Mouse (Mus musculus) liver, embryonic 11.5 days (tissue): ENCODE measurements around the gene Slc38a2. TPM values are rescaled to one million over a fixed set of nuclear protein-coding genes. Genes with fewer than 3 reads are reported as not detected.

Experiments used
- ATAC-seq: fragments of 200-750 bp; cut with Nextera tagmentation; replicated peaks from 2 replicates; pipeline ENCODE4 v1.8.0; 2017; ENCODE audit warnings: moderate number of reproducible peaks, mild to moderate bottlenecking, moderate TSS enrichment, moderate library complexity; ENCODE audit not compliant: low FRiP score
- DNase-seq: peaks from one replicate; pipeline ENCODE4 v3.0.0-alpha.2; 2017; ENCODE audit warnings: low spot score
- H3K27ac ChIP-seq: fragments of 300-500 bp; sonication (generic); 2 replicates; pipeline ENCODE4 v1.5.1; 2014; ENCODE audit warnings: mild to moderate bottlenecking, low read depth, low read length, control low read depth
- H3K27me3 ChIP-seq: fragments of 300-500 bp; sonication (generic); replicated peaks from 2 replicates; pipeline ENCODE4 v1.6.1; 2014; ENCODE audit warnings: low read length, mixed read lengths; ENCODE audit not compliant: control insufficient read depth, insufficient read depth
- H3K36me3 ChIP-seq: fragments of 300-500 bp; sonication (generic); 2 replicates; pipeline ENCODE4 v1.6.1; 2014; ENCODE audit warnings: mild to moderate bottlenecking, low read length, moderate library complexity, mixed read lengths; ENCODE audit not compliant: control insufficient read depth, insufficient read depth
- H3K4me1 ChIP-seq: fragments of 300-500 bp; sonication (generic); replicated peaks from 2 replicates; pipeline ENCODE4 v1.6.1; 2014; ENCODE audit warnings: low read length, mixed read lengths; ENCODE audit not compliant: control insufficient read depth, insufficient read depth
- H3K4me2 ChIP-seq: fragments of 300-500 bp; sonication (generic); 2 replicates; pipeline ENCODE4 v1.6.1; 2014; ENCODE audit warnings: mild to moderate bottlenecking, control low read depth, moderate library complexity
- H3K4me3 ChIP-seq: fragments of 300-500 bp; sonication (generic); 2 replicates; pipeline ENCODE4 v1.5.1; 2014; ENCODE audit warnings: low read depth, low read length, control low read depth
- H3K9ac ChIP-seq: fragments of 300-500 bp; sonication (generic); 2 replicates; pipeline ENCODE4 v1.6.1; 2014; ENCODE audit warnings: low read depth, low read length, control low read depth
- H3K9me3 ChIP-seq: fragments of 300-500 bp; sonication (generic); 2 replicates; pipeline ENCODE4 v1.6.1; 2016; ENCODE audit warnings: low read length, inconsistent platforms, mixed read lengths; ENCODE audit not compliant: control insufficient read depth
- WGBS: fragments of 180-500 bp; shearing (Covaris S2); extraction: QIAGEN DNeasy Blood & Tissue Kit; methylation state at CpG from one replicate; pipeline ENCODE4 v1.1.7; 2014; 5-methylcytosine and 5-hydroxymethylcytosine counted together
- polyA plus RNA-seq: library from polyadenylated mRNA; unstranded; fragments of >200 nt; fragmentation: Nextera tagmentation; extraction: Ambion mirVana; gene quantifications from 2 replicates; pipeline ENCODE4 v1.2.1, GENCODE M21; 2014

The Slc38a2 gene
- polyA plus RNA-seq, 1 experiment from 2014 or later = 111 TPM

DNA sequence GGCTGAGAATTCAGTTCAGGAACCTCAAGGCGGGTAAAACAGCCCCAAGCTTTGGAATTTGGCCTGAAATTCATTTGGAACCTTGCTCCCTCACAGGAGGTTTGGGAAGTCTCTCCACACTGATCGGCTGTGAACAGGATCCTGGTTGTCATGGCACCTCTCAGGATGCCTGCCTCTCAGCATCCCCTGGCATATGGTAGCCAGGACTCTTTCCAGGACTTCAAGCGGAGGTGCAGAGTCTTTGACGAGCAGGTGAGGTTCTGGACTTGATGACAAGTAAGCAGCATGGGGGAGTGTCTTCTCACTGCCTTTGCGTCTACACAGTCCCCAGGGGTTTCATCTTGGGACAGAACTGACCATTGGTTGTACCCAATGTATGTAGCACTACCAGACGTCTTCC, 11.5 kb downstream of the Slc38a2 start:
- no peak for ATAC-seq
- DNase-seq = no peak
- no peak overlapping the region for H3K9ac ChIP-seq
- no peak overlapping the region for H3K4me3 ChIP-seq
- H3K9me3 ChIP-seq = no peaks in the 10 kb centered on the region
- no peak overlapping the region for H3K27ac ChIP-seq
- H3K4me1 ChIP-seq = peaks cover 4% of the 10 kb centered on the region
- no peaks in the 10 kb centered on the region for H3K27me3 ChIP-seq
- 90% methylated on average over 6 of the region's 6 CpGs for WGBS
- H3K4me2 ChIP-seq = no peak overlapping the region
- peaks cover 50% of the 10 kb centered on the region for H3K36me3 ChIP-seq

DNA sequence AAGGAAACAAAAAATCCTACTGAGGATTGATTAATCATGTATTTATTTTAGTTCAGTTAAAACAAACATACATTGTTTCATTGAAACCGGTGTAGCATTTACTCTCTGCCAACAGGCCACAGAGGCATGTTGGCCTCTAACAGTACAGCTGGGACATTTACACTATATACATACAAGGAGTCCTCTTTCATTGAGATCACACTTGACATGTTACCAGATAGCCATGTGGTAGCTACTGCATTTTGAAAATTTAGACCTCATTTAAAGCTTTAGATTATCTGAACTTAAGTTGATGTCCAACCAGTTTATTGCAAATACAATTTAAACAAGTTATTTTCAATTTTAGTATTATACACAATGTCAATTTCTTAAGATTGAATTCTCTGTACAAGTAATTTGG, 12.2 kb downstream of the Slc38a2 start:
- Histone ChIP-seq H3K27me3 (no peaks in the 10 kb centered on the region), H3K36me3 (peaks cover 43% of the 10 kb centered on the region), H3K9ac (no peak overlapping the region), H3K27ac (no peak overlapping the region), H3K4me1 (peaks cover 4% of the 10 kb centered on the region; the same call in 1 of the 2 replicates), H3K9me3 (no peaks in the 10 kb centered on the region), H3K4me2 (no peak overlapping the region), H3K4me3 (no peak overlapping the region)
- WGBS = 60% methylated on average over 1 of the region's 1 CpGs
- no peak for DNase-seq
- ATAC-seq = no peak

DNA sequence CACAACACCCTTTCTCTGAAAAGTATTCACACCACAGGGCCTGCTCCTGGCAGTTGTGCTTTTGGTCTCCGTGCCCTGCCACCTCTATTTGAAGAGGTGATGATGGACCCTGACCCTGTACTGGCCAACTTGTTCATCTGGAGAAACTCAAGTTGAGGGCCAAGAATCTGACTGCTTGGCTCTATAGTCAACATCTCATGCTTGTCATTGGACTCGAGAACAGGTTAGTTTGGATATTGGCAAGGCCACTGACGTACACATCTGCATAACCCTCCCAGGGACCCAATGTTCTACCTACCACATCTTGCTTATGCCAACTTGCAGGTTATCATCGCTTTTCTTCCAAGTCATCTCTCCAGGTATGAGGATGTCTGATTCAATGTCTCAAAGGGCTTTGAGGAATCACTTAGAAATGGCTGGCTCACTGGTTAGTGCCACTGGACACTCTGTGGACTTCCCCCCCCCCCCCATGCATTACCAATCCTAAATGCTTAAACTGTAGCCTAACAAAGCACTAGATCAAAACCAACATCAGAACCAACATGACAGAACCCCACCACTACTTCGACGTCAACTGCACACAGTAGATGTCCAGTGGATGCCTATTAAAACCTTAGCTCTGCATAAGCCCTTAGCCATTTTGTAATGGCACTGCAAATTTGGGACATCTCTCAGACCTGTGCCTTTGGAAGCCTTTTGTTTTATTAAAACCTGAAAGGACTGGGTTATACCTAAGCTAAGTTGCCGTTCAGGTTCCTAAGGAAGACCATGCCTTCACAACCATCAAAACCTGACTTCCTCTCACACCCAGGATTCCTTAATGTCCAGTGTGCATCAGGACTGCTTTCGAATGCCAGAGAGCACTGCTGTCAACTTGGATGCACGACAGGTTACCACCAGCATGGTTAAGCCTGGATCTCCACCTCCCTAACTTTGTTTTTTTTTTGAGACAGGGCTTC, 13.1 kb downstream of the Slc38a2 start:
- Histone ChIP-seq H3K9ac (no peak overlapping the region), H3K4me3 (no peak overlapping the region), H3K27me3 (no peaks in the 10 kb centered on the region), H3K4me2 (no peak overlapping the region), H3K36me3 (peaks cover 34% of the 10 kb centered on the region), H3K9me3 (no peaks in the 10 kb centered on the region), H3K4me1 (peaks cover 4% of the 10 kb centered on the region; the same call in 1 of the 2 replicates), H3K27ac (no peak overlapping the region)
- 75% methylated on average over 9 of the region's 9 CpGs for WGBS
- no peak for DNase-seq
- ATAC-seq = no peak

DNA sequence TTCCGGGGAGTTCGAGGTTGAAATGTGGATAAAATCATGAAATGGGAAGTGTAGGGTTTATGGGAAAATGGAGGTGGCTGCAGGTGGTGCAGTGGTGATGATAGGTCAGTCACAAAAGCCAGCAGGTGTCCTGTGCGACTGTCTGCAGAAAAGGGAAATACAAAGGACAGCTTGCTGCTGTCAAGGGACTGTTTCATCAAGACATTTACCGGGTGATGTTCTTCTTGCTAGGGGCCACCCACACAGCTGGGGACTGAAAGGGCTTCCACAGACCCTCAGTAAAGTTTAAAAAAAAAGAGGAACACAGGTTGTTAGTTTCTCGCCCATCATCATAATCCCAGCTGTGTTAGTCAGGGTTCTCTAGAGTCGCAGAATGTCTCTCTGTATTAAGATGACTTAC, 14.3 kb downstream of the Slc38a2 start:
- H3K9me3 ChIP-seq = no peaks in the 10 kb centered on the region

DNA sequence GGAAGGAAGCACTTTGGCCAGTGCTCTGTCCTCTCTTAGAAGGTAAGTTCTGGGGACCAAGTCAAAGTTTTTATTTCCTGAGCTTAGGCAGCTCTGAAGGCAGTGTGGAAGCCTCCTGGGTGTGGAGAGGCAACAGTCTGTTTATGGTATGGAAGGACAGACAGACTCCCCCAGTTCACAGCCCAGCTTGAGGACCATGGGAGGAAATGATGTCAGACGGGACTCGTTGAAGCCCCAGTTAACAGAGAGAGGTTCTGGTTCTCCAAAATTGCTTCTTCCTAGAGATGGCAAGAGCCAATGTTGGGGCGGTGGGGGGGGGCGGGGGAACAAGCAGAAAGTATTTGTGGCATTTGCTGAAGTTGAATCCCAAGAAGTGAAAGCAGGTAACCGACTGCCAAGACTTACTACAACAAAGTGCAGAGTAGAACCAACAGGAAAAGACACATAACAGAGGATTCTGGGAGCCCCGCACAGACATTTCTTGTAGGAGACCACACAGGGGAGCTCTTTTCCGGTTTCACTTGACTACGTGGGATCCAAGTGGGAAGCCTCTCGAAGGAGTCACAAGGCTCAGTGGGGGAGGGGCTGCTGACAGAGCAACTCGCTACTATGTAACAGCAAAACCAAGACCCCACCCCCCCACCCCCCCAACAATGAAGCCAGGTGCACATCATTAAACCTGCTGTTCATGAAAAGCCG, 15.2 kb downstream of the Slc38a2 start:
- Histone ChIP-seq H3K27me3 (peaks cover 3% of the 10 kb centered on the region; the same call in 1 of the 2 replicates), H3K9me3 (no peaks in the 10 kb centered on the region), H3K4me3 (peak overlapping the region; percentile 2; the same call in 1 of the 2 replicates), H3K36me3 (peaks cover 15% of the 10 kb centered on the region), H3K27ac (no peak overlapping the region), H3K4me1 (peaks cover 4% of the 10 kb centered on the region; the same call in 1 of the 2 replicates), H3K4me2 (peak overlapping the region; percentile 49), H3K9ac (no peak overlapping the region; the same call in 1 of the 2 replicates)
- DNase-seq (no peak), ATAC-seq (peak; percentile 55; the same call in 1 of the 2 replicates)
- 35% methylated on average over 11 of the region's 11 CpGs for WGBS

More for the DNA sequence above, 14.3 kb downstream of the Slc38a2 start:
- WGBS = 64% methylated on average over 6 of the region's 6 CpGs
- ATAC-seq (no peak), DNase-seq (no peak)
- no peaks in the 10 kb centered on the region for H3K27me3 ChIP-seq
- no peak overlapping the region for H3K4me3 ChIP-seq
- peaks cover 4% of the 10 kb centered on the region; the same call in 1 of the 2 replicates for H3K4me1 ChIP-seq
- H3K9ac ChIP-seq = no peak overlapping the region
- H3K27ac ChIP-seq = no peak overlapping the region
- peaks cover 22% of the 10 kb centered on the region for H3K36me3 ChIP-seq
- H3K4me2 ChIP-seq = no peak overlapping the region

DNA sequence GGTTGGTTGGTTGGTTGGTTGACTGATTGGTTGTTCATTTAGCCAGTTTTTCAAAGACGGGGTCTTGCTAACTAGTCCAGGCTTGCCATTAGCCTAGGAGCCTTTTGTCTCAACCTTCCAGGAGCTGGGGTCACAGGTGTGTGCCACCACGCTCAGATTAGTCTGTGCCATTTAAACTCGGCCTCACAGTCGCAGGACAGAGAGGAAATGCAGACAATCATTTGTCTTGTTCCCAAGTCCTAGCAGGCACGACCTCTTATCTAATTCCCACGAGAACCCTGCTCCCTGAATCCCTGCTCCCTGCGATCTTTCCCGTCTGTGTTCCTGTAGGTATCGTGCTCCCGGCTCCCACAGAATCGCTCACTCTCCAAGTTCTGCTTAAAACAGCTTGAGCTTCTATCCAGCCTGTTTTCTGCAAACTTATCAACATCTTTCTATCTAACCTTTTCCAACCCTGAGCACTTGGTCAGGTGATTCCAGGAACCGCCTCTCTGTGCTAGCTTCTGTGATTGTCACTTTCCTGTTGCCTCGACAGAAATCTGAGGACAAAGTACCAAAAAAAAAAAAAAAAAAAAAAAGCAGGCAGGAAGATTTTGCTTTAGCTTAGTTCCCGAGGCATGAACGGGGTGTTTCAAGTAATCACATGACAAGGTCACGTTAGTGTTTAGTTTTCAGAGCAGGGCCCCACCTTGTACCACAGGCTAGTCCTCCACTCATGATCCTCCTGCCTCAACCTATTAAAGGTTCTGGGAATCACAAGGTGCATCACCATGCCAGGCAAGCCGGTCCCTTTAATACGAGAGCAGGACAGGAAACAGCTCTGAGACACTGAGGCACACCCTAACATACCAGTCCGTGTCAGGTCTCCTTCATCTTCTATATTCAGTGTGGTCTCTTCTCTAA, 20.4 kb downstream of the Slc38a2 start:
- Histone ChIP-seq H3K27ac (no peak overlapping the region), H3K4me3 (no peak overlapping the region), H3K9me3 (no peaks in the 10 kb centered on the region), H3K9ac (no peak overlapping the region), H3K27me3 (peaks cover 3% of the 10 kb centered on the region; the same call in 1 of the 2 replicates), H3K36me3 (no peaks in the 10 kb centered on the region), H3K4me1 (no peaks in the 10 kb centered on the region; the same call in 1 of the 2 replicates), H3K4me2 (no peak overlapping the region)
- DNase-seq (no peak), ATAC-seq (no peak)
- WGBS = 54% methylated on average over 19 of the region's 19 CpGs

DNA sequence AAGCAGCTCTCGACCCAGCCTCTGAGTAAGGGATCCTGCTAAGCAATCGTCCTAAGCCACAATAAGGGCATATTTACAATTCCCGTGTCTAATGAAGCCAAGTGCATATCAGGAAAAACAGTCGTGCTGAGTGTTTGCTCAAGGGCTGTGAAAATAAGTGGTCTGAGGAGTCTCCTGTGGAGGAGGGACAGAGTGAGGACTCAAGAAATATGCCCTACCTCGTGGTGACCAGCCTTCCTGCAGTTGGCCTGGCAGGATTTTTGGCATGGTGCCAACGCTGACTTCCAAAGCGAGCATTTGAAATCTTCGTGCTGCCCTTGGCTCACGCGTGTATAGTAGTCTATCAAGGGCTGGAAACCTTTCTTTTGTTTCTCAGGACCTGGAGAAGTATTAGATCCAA, 23.0 kb downstream of the Slc38a2 start:
- no peak overlapping the region for H3K27ac ChIP-seq
- H3K4me3 ChIP-seq = no peak overlapping the region
- ATAC-seq (no peak), DNase-seq (no peak)
- peaks cover 3% of the 10 kb centered on the region; the same call in 1 of the 2 replicates for H3K27me3 ChIP-seq
- H3K9ac ChIP-seq = no peak overlapping the region
- H3K9me3 ChIP-seq = no peaks in the 10 kb centered on the region
- 66% methylated on average over 10 of the region's 10 CpGs for WGBS
- H3K36me3 ChIP-seq = no peaks in the 10 kb centered on the region
- H3K4me1 ChIP-seq = no peaks in the 10 kb centered on the region
- no peak overlapping the region for H3K4me2 ChIP-seq

DNA sequence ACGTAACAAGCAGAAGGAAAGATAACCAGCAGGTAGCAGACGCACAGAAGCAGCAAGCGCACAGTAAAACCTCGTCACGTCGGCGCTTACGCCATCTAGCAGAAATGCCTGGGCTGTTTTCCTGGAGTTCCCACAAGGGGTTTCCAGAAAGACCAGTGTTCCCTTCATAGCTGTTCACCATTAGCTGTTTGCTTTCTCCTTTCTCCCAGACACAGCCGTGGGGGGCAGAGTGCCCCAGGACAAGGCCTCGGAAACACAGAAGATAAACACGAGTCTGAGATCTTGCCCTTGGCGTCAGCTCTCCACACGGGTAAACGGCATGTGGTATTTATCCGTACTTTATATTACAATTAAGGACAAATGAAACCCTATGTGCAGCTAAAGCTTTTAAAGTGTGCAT, 23.8 kb downstream of the Slc38a2 start:
- H3K9ac ChIP-seq = no peak overlapping the region
- no peaks in the 10 kb centered on the region for H3K9me3 ChIP-seq
- H3K27me3 ChIP-seq = peaks cover 3% of the 10 kb centered on the region; the same call in 1 of the 2 replicates
- no peak overlapping the region for H3K4me2 ChIP-seq
- no peaks in the 10 kb centered on the region for H3K4me1 ChIP-seq
- H3K27ac ChIP-seq = no peak overlapping the region
- no peaks in the 10 kb centered on the region for H3K36me3 ChIP-seq
- ATAC-seq = no peak
- 79% methylated on average over 15 of the region's 15 CpGs for WGBS
- no peak overlapping the region for H3K4me3 ChIP-seq
- no peak for DNase-seq
